Mouse (Mus musculus) brain, adult 2 months (tissue): Measurements from ENCODE around the gene Epb41l2.

Experiments
- DNase-seq: peaks from one replicate; pipeline ENCODE4 v3.0.0; 2011; ENCODE audit warnings: low read depth, low spot score

Gene Epb41l2

DNA sequence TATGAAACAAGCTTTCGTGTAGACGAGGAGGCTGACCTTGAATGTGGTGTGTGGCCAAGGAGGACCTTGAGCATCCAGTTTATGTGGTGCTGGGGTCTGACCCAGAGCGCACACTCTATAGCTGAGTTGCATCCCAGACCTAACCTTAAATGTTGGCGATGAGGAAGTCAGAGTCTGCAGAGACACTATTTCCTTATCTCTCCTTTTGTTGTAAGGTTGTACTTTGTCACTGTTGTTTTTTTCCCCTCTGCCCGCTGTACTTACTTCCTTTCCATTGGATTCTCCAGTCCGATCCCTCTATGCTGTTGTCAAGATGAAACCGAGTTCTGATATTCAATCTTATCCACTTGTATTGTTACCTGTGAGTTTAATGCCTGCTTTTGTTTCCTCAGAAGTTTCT is 5.6 kb downstream of the Epb41l2 start:
- DNase-seq: no peak

GRCm38 (mm10) chr10:25365708-25366107 is 6.1 kb downstream of the Epb41l2 start:
- DNase-seq: no peak

DNA sequence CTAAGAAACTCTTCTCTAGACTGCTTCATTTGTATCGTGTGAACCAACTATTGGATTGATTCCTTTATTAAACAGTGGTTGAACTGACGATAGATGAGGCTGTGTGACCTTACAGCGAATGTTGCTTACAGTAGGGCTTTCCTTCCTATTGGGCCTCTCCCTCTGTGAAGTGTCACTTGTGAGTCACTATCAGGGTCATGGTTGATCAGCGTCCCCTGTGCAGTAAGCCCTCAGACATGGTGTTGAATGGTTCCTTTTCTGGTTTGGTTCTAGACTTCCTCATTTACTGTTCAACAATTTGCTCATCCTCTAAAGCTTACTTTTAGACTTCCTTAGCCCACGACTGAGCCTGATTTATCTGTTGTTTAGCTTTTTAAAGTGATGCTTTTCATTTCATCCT is 7.1 kb downstream of the Epb41l2 start:
- DNase-seq: peak; percentile 34

DNA sequence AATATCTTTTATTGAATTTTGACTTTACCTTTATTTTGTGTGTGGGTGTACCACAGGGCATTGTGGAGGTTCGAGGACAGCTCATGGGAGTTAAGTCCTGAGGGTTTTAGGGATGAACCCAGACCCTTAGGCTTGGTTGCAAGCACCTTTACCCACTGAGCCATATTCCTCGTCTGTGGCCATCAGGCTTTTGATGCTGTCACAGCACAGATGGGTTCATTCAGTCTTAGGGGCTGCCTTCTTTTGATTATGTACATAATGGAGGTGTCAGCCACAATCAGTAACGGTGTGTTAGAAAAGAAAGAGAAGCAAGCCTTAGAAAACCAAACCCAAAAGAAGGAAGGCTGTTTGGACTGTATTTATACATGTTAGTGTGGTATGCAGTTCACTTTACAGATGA is 9.3 kb downstream of the Epb41l2 start:
- DNase-seq: no peak

- DNase-seq: no peak
Measured at GRCm38 (mm10) chr10:25369691-25370090, 10.1 kb downstream of the Epb41l2 start.

GRCm38 (mm10) chr10:25371336-25371735 is 11.7 kb downstream of the Epb41l2 start:
- DNase-seq: no peak

DNA sequence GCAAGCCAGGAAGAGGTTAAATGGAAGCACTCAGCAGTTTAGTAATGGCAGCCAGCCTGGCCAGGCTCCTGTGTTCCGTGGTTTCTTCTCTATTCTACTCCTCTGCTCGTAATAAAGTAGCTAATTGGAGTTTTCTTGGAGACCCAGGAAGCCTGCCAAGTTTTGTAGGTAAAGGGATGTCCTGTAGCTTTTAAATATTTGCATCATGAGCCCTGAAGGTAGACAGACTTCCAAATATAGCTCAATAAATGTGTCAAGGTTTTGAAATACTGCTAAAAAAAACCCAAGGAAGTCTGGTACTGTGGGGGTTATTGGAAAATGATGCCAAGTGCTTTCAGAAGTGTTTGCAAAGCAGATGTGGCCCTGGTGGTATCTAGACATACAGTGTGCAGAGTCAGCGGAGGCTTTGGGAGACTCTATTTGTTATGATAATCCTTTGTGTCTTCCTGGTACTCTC is 12.3 kb downstream of the Epb41l2 start:
- DNase-seq: no peak

GRCm38 (mm10) chr10:25372510-25373148 is 13.0 kb downstream of the Epb41l2 start:
- DNase-seq: no peak

GRCm38 (mm10) chr10:25375036-25375435 is 15.4 kb downstream of the Epb41l2 start:
- no peak for DNase-seq

DNA sequence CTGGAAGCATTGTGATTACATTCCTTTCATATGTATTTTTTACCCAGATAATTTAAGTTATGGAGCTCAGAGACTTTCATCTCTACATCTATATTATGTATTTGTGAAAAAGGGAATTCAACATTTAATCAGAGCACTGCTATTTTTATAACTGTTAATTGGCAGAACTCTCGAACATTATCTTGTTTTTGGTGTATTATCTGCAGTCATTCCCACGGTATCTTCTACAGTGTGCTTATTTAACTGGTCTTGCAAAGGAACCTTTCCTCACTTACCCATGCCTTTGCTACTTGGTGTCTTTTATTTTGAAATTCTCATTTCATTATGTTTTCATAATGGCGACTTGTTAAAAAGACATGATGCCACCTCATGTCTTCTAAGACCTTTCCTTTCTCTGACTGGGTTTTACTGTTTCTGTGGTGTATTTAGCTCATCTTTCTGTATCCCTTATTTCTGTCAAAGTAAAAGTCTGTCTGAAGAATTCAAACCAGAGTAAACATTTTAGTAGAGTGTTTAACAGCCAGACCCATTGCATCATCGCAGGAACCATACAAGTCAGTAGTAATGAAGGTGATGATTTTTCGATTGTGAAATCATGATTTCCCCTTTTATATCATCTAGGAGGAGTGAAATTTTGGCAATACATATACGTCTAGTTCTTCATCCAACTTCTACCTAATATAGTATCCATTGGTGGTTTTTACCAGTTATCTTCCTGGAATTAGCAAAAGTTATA is 21.3 kb downstream of the Epb41l2 start:
- DNase-seq: no peak

DNA sequence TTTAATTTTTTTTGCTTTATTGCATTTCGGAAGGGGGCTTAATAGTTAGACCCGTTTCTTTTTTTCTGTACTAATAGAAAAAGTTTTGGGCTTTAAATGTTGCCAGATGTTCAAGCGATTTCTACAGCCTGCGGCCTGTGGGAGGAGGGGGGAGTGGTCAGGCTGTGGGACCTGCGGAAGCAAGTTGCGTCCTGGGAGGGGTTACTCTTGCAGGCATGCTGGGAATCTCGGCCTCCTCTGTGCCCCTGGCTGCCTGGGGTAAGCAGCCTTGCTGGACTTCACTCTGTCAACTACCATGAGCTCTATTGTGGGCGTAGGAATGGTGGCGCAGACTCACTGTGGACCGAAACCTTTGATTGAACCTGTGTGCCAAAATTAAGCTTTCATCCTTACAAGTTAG is 22.4 kb downstream of the Epb41l2 start:
- DNase-seq: no peak

- no peak for DNase-seq
Measured at GRCm38 (mm10) chr10:25383171-25383570, 23.6 kb downstream of the Epb41l2 start.

DNA sequence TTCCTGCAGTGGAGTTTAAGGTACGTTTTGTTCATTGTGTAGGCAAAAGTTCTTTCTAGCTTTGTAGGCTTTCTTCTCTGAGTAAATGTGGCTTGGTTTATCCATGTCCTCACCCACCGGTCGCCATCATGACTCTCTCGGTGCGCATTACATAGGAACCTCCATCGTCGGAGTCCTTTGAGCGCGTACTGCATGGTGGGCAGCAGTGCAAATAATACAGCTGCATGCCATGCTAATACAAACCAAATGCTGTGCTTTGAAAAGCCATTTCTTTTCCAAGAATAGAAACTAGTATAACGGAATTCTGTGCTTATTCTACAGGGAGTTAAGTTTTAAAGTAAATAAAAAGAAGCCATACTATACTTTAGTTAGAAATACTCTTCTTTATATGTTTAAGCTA is 24.8 kb downstream of the Epb41l2 start:
- no peak for DNase-seq

DNA sequence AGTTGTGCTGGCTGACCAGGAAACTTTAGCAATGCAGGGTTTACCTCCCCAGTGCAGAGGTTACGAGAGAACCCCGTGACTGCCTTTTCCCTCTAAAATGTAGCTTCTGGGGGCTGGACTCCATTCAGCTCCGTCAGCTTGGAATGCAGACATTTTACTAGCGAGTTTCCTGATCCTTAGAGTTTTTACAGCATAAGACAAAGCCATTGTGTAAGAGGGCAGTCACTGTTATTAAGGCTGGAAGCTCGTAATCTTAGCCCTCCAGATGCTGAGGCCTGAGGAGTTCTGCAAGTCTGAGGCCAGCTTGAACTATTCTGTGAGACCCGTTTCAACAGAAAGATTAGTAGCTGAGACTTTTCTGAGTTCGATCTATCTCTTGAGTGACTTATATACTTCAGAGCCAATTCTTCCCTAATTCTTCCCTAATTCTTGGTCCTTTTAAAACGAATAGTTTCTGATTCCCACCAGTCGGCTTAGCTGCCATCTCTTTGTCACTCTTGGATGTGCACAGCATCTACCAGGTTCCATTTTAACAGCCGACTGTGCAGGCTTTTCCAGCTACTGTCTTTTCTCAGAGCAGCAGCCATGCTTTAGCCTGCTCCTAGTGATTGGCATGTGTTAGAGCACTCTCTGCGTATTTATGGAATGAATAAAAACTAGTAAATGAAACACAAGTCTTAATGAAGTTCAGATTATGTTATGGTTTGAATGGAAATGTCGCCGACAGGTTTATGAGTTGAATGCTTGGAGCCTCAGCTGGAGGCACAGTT is 26.4 kb downstream of the Epb41l2 start:
- DNase-seq: no peak

DNA sequence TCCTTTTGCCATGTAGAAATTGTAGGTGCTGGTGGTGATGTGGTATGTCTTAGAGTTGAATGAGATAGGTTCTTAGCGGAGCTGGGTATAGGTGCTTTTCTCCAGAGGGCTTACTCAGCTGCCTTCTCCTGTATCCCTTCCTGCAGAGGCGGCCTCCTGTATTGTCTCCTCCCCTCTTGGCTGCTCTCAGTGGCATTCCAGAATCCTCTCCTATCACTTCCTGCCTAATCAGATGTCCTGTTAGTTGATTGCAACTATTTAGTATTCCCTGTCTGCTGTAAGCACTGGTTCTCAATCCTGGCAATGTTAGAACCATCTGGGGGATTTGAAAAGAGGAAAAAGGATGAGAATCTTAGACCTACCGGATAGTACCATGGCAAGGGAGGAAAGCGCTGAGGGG is 27.3 kb downstream of the Epb41l2 start:
- no peak for DNase-seq

DNA sequence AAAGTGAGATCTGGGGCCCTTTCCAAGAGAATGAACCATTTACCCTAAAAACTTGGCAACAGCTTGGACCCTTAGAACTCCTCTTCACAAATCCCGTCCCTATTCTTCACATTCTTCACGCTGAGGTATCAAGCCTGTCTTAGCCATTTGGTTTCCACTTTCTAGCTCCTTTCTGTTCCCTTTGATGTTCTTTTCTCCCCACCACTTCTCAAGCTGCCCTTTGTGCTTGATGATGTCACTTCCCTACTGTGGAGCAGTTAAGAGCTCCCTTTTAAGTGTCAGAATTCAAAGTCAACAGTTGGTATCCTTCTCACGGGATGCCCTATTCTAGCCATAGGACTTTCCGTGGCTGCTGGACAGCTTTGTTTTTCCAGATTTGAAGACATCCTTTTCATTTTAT is 27.7 kb downstream of the Epb41l2 start:
- no peak for DNase-seq

- DNase-seq: no peak
Measured at GRCm38 (mm10) chr10:25392786-25393185, 33.2 kb downstream of the Epb41l2 start.

- no peak for DNase-seq
Measured at GRCm38 (mm10) chr10:25393721-25394120, 34.1 kb downstream of the Epb41l2 start.

GRCm38 (mm10) chr10:25395236-25395886 is 35.8 kb downstream of the Epb41l2 start:
- no peak for DNase-seq

DNA sequence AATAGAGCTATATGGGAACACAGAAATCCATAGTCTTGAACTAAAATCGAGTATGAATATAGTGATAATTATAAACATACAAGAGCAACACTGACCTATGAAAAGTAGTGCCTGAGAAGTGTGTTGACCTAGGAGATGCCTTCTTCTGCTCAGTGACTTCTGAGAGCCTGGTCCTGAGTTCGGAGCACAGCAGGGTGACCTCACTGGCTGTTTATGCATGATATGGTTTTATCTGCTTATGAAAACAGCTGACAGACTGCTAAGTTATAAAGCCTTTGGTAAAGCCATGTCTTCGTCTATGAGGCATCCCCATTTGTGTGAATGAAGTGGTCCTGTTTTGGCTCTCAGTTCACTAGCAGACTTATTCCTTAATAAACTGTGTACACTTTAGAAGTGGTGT is 37.3 kb downstream of the Epb41l2 start:
- DNase-seq: no peak

DNA sequence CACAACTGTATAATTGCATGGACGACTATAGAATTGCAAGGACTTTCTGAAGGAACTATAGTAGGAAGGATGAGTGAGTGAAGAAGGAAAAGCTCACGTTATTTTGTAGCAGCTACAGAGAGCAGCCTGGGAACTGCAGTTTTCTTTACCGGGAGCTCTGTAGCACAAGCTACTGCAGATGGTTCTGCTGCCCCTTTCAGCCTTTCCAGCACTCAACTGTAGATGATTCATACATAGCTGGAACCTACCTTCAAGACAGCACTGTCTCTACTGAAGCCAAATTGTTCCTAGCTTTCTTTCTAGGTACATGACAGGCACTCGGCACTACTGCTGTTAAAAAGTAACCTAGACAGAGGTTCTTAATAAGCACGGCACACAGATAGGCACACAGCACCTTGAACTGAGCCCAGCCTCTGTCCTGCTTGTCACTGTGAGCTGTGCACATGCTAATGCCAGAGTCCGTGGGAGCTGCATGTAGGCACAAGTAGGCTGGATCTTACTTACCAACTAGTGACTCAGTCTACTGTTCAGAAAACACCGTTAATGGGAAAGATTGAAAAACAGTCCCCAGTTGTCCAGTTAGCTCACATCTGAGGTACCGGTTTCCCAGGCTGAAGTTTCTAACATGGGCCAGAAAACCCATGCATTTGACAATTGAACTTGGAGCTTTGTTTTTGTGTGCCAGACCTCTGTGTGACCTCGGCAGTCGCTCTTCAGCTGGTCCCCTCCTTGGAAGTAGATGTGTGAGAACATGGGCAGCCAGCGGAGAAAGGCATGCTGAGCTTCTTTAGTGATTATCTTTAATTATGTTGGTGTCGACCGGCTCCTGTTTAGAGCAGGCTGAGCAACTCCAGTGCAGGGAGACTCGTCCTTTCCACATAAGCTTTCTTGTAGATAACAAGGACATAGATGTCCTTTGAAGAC is 38.4 kb downstream of the Epb41l2 start:
- DNase-seq: peak; percentile 71
